Mouse (Mus musculus): Measurements from ENCODE around the gene AU022252. TPM values are rescaled to one million over a fixed set of nuclear protein-coding genes. Genes with fewer than 3 reads are reported as not detected.

The AU022252 gene
- polyA plus RNA-seq, 1 experiment: 10.0 TPM

GRCm38 (mm10) chr4:119233256-119233901 is 867 bp upstream of the AU022252 start:
- peak overlapping the region; percentile 71 for H3K4me3 ChIP-seq (ENCODE audit: insufficient read depth, poor library complexity, severe bottlenecking)
- H3K27me3 ChIP-seq (ENCODE audit: control insufficient read depth, insufficient read depth, insufficient read length): no peaks in the 10 kb centered on the region
- H3K79me2 ChIP-seq (ENCODE audit: control insufficient read depth, insufficient read depth): peaks cover 30% of the 10 kb centered on the region
- H3ac ChIP-seq (ENCODE audit: control insufficient read depth, insufficient read length, low read depth): peak overlapping the region; percentile 87
- no peaks in the 10 kb centered on the region for H3K36me3 ChIP-seq (ENCODE audit: control insufficient read depth, insufficient read depth)
- H3K79me3 ChIP-seq (ENCODE audit: low read depth): peaks cover 3% of the 10 kb centered on the region
- no peak for TF ChIP-seq FOSL1 (IDR thresholded peaks at IDR 0.05; ENCODE audit: insufficient read depth, low read length, poor library complexity, severe bottlenecking)
- peak; percentile 15 for TF ChIP-seq MAX (IDR thresholded peaks at IDR 0.05)

- TF ChIP-seq MYOD1 (IDR thresholded peaks at IDR 0.05; ENCODE audit: control insufficient read depth, insufficient read length, low read depth) (peak; percentile 7), FOSL1 (IDR thresholded peaks at IDR 0.05; ENCODE audit: insufficient read depth, low read length, poor library complexity, severe bottlenecking) (no peak)
- H3ac ChIP-seq (ENCODE audit: control insufficient read depth, insufficient read length, low read depth): no peak overlapping the region
- no peaks in the 10 kb centered on the region for H3K27me3 ChIP-seq (ENCODE audit: control insufficient read depth, insufficient read depth, insufficient read length)
- no peaks in the 10 kb centered on the region for H3K79me3 ChIP-seq (ENCODE audit: low read depth)
- peaks cover 27% of the 10 kb centered on the region for H3K36me3 ChIP-seq (ENCODE audit: control insufficient read depth, insufficient read depth)
- peaks cover 6% of the 10 kb centered on the region for H3K79me2 ChIP-seq (ENCODE audit: control insufficient read depth, insufficient read depth)
- H3K4me3 ChIP-seq (ENCODE audit: insufficient read depth, poor library complexity, severe bottlenecking): no peak overlapping the region
Observed at GRCm38 (mm10) chr4:119226751-119227150, 5.8 kb downstream of the AU022252 start.

GRCm38 (mm10) chr4:119225719-119226118 is 6.8 kb downstream of the AU022252 start:
- no peaks in the 10 kb centered on the region for H3K27me3 ChIP-seq (ENCODE audit: control insufficient read depth, insufficient read depth, insufficient read length)
- no peaks in the 10 kb centered on the region for H3K79me3 ChIP-seq (ENCODE audit: low read depth)
- H3K4me3 ChIP-seq (ENCODE audit: insufficient read depth, poor library complexity, severe bottlenecking): no peak overlapping the region
- no peak overlapping the region for H3ac ChIP-seq (ENCODE audit: control insufficient read depth, insufficient read length, low read depth)
- no peaks in the 10 kb centered on the region for H3K79me2 ChIP-seq (ENCODE audit: control insufficient read depth, insufficient read depth)
- TF ChIP-seq FOSL1 (IDR thresholded peaks at IDR 0.05; ENCODE audit: insufficient read depth, low read length, poor library complexity, severe bottlenecking) (no peak), USF1 (IDR thresholded peaks at IDR 0.05; ENCODE audit: low read depth) (no peak), MYOD1 (IDR thresholded peaks at IDR 0.05; ENCODE audit: control insufficient read depth, insufficient read length, low read depth) (no peak), CTCF (IDR thresholded peaks at IDR 0.05; ENCODE audit: control insufficient read depth, insufficient read depth, insufficient read length) (no peak)
- peaks cover 27% of the 10 kb centered on the region for H3K36me3 ChIP-seq (ENCODE audit: control insufficient read depth, insufficient read depth)

- no peaks in the 10 kb centered on the region for H3K27me3 ChIP-seq (ENCODE audit: control insufficient read depth, insufficient read depth, insufficient read length)
- TF ChIP-seq CEBPB (IDR thresholded peaks at IDR 0.05; ENCODE audit: low read depth): no peak
- no peak for TF ChIP-seq USF1 (IDR thresholded peaks at IDR 0.05; ENCODE audit: low read depth)
- no peak for TF ChIP-seq MYOG (IDR thresholded peaks at IDR 0.05; ENCODE audit: control insufficient read depth, extremely low read depth, insufficient read length)
- no peak for TF ChIP-seq MYOD1 (IDR thresholded peaks at IDR 0.05; ENCODE audit: control insufficient read depth, insufficient read length, low read depth)
- TF ChIP-seq FOSL1 (IDR thresholded peaks at IDR 0.05; ENCODE audit: insufficient read depth, low read length, poor library complexity, severe bottlenecking): no peak
- TF ChIP-seq MAX (IDR thresholded peaks at IDR 0.05): no peak
- no peak for TF ChIP-seq CTCF (IDR thresholded peaks at IDR 0.05; ENCODE audit: control insufficient read depth, insufficient read depth, insufficient read length)
- H3K79me3 ChIP-seq (ENCODE audit: low read depth): no peaks in the 10 kb centered on the region
- H3K79me2 ChIP-seq (ENCODE audit: control insufficient read depth, insufficient read depth): no peaks in the 10 kb centered on the region
- no peak overlapping the region for H3K4me3 ChIP-seq (ENCODE audit: insufficient read depth, poor library complexity, severe bottlenecking)
- H3K36me3 ChIP-seq (ENCODE audit: control insufficient read depth, insufficient read depth): peaks cover 27% of the 10 kb centered on the region
- no peak overlapping the region for H3ac ChIP-seq (ENCODE audit: control insufficient read depth, insufficient read length, low read depth)
Observed at GRCm38 (mm10) chr4:119224534-119224933, 8.0 kb downstream of the AU022252 start.

- no peak overlapping the region for H3K4me3 ChIP-seq (ENCODE audit: insufficient read depth, poor library complexity, severe bottlenecking)
- peaks cover 27% of the 10 kb centered on the region for H3K36me3 ChIP-seq (ENCODE audit: control insufficient read depth, insufficient read depth)
- no peaks in the 10 kb centered on the region for H3K79me2 ChIP-seq (ENCODE audit: control insufficient read depth, insufficient read depth)
- H3K79me3 ChIP-seq (ENCODE audit: low read depth): no peaks in the 10 kb centered on the region
- H3ac ChIP-seq (ENCODE audit: control insufficient read depth, insufficient read length, low read depth): no peak overlapping the region
- no peak for TF ChIP-seq MAX (IDR thresholded peaks at IDR 0.05)
- no peak for TF ChIP-seq MYOG (IDR thresholded peaks at IDR 0.05; ENCODE audit: control insufficient read depth, extremely low read depth, insufficient read length)
- TF ChIP-seq CTCF (IDR thresholded peaks at IDR 0.05; ENCODE audit: control insufficient read depth, insufficient read depth, insufficient read length): peak; percentile 12
- no peak for TF ChIP-seq MYOD1 (IDR thresholded peaks at IDR 0.05; ENCODE audit: control insufficient read depth, insufficient read length, low read depth)
- no peak for TF ChIP-seq CEBPB (IDR thresholded peaks at IDR 0.05; ENCODE audit: low read depth)
- no peak for TF ChIP-seq FOSL1 (IDR thresholded peaks at IDR 0.05; ENCODE audit: insufficient read depth, low read length, poor library complexity, severe bottlenecking)
- no peak for TF ChIP-seq USF1 (IDR thresholded peaks at IDR 0.05; ENCODE audit: low read depth)
- H3K27me3 ChIP-seq (ENCODE audit: control insufficient read depth, insufficient read depth, insufficient read length): no peaks in the 10 kb centered on the region
Observed at GRCm38 (mm10) chr4:119223696-119224095, 8.8 kb downstream of the AU022252 start.

GRCm38 (mm10) chr4:119218169-119218568 is 14.3 kb downstream of the AU022252 start, which contains the start of gene Tmem269:
Tmem269 (minus strand) TSS chr4:119218217.
- no peak within 1 kb of the TSS for H3K4me3 ChIP-seq (ENCODE audit: insufficient read depth, poor library complexity, severe bottlenecking)
- no peaks in the 10 kb centered on the region for H3K79me3 ChIP-seq (ENCODE audit: low read depth)
- peaks cover 9% of the 10 kb centered on the region for H3K27me3 ChIP-seq (ENCODE audit: control insufficient read depth, insufficient read depth, insufficient read length)
- H3K79me2 ChIP-seq (ENCODE audit: control insufficient read depth, insufficient read depth): no peaks in the 10 kb centered on the region
- no peak for TF ChIP-seq CEBPB (IDR thresholded peaks at IDR 0.05; ENCODE audit: low read depth)
- no peak for TF ChIP-seq MAX (IDR thresholded peaks at IDR 0.05)
- no peak for TF ChIP-seq MYOD1 (IDR thresholded peaks at IDR 0.05; ENCODE audit: control insufficient read depth, insufficient read length, low read depth)
- no peak for TF ChIP-seq FOSL1 (IDR thresholded peaks at IDR 0.05; ENCODE audit: insufficient read depth, low read length, poor library complexity, severe bottlenecking)
- TF ChIP-seq MYOG (IDR thresholded peaks at IDR 0.05; ENCODE audit: control insufficient read depth, extremely low read depth, insufficient read length): no peak
- no peak within 1 kb of the TSS for H3ac ChIP-seq (ENCODE audit: control insufficient read depth, insufficient read length, low read depth)
- no peaks in the 10 kb centered on the region for H3K36me3 ChIP-seq (ENCODE audit: control insufficient read depth, insufficient read depth)

Measured in C2C12 (cell line).